Mouse (Mus musculus): ENCODE measurements around the gene Bbs10. TPM values are rescaled to one million over a fixed set of nuclear protein-coding genes. Genes with fewer than 3 reads are reported as not detected.

Bbs10 gene
- total RNA-seq (2021): 1 to 10 TPM; 4.5 to 5.6 TPM

- DNase-seq: peak; percentile 94 to 95
Measured at GRCm38 (mm10) chr10:111298140-111299098, at the start of gene Bbs10. Gene Bbs10, plus strand, starts transcription at chr10:111298679.

DNA sequence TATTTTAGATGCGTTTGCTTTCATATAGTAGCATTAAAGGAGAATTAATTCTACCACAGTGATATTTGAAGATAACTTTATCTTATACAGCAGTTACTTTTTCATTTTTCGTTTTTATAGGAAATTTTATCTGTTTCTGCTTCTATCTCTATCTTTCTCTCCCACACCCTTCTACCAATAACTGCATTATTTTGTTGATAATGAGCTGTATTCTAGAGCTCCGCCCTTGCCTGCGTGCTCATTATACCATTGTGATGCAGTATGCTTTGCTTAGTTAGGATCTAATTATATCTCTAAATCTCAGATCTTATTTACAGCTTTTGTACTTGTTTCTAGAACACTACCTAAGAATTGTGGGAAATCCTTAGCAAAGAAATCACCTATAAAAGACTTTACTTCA lies 48.3 kb upstream of the Bbs10 start:
- DNase-seq: no peak

- DNase-seq: no peak
Measured at GRCm38 (mm10) chr10:111251666-111252065, 46.8 kb upstream of the Bbs10 start.

DNA sequence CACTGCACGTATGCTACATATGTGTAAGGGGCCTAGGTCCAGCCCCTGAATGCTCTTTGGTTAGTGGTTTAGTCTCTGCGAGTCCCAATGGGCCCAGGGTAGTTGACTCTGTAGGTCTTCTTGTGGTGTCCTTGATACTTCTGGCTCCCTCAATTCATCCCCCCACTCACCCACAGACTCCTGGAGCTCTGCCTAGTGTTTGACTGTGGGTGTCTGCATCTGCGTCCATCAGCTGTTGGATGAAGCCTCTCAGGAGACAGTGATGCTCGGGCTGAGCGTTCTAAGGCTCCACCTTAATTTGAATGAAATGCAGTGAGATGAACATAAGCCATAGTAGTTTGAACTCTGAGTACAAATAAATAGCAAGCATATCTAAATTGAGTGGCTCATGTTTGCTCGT lies 43.3 kb upstream of the Bbs10 start:
- peak; percentile 55 to 61 for DNase-seq

DNA sequence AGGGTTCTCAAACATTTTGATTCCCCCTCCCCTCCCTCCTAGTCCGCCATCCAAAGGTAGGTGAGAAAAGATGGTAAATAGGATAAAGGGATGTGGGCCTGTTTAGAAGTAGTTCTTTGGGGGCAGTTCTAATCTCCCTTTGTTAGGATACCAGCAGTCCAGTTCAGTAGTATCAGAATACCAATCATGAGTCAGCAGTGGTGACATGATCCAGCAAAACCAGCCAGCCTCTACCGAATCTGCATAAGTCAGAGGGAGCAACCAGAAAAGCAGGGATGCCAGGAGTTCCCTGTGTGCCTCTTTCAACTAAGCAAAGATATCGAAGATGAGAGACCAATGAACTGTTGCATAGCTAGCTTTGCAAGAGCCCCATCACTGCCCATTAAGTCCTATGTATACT lies 42.3 kb upstream of the Bbs10 start:
- no peak for DNase-seq

- DNase-seq: no peak
Measured at GRCm38 (mm10) chr10:111257358-111257757, 41.1 kb upstream of the Bbs10 start.

GRCm38 (mm10) chr10:111258256-111258655 lies 40.2 kb upstream of the Bbs10 start:
- DNase-seq: no peak

DNA sequence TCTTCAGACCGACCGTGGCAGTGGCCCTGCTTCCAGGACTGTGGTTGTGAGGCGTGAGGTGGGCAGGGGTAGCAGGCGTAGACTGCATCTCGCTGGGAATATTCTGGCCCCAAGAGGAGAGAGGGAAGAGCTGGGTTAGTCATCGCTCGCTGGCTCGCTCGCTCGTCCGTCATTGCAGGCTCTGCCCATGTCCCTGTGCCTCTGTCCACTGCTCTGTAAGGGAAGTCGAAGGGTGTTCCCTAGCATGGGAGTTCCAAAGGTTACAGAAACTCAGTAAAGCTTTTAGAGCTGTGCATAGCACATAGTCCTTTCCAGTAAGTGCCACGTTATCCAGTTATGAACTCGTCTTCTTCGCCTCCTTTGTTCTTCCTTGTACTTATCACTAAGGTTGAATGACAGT lies 26.8 kb upstream of the Bbs10 start:
- DNase-seq: no peak

- no peak for DNase-seq
Measured at GRCm38 (mm10) chr10:111272905-111273304, 25.6 kb upstream of the Bbs10 start.

- DNase-seq: no peak
Measured at GRCm38 (mm10) chr10:111273463-111274088, 24.9 kb upstream of the Bbs10 start.

DNA sequence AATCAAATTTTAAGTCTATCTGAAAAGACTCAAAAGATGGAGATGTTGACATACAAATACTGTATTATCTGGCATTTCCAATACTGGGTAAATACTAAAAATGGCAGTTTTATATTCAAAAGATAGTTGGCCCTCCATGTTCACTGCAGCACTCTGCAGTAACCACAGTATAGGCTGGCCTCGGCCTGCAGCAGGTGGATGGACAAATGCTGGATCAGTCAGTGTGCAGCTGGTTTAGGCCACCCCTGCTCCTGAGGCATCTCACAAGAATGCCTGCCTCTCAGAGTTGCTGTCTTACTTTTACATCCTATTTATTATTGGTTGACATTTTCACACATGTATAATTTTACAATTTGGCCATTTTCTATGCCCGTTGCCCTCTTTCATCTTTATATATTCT lies 22.7 kb upstream of the Bbs10 start:
- DNase-seq: no peak

DNA sequence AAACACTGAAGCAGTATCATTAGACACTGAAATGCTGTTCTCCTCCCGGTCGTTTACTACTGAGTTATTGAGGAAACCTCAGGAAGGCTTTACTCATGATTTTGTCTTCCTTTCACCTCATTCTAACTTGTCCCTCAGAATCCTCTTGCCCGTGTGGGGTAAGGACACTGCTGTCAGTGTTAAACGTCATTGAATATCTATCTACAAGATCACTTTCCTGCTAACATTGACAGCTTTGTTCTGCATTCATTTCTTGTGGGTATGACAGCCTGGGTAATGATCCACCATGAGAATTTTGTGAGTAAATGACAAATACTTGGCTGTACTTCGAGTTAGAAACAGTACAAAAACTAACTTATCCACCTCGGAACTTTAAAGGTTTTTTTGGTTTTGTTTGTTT lies 848 bp upstream of the Bbs10 start:
- DNase-seq: no peak

DNA sequence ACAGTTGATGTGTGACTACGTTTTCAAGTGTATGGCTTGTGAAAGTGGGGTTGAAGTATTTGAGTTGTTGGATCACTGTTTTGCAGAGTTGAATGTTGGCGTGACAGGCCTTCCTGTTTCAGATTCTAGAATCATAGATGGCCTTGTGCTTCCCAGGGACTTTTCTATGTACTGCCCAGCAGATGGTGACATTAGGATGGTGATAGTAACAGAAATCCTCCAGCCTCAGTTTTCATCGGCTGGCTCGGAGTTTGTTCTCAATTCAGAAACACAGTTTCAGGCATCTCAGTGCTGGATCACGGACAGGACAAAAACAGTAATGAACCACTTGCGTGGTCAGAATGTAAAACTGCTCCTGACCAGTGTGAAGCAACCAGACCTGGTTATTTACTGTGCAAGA lies 1.1 kb downstream of the Bbs10 start:
- no peak for DNase-seq

DNA sequence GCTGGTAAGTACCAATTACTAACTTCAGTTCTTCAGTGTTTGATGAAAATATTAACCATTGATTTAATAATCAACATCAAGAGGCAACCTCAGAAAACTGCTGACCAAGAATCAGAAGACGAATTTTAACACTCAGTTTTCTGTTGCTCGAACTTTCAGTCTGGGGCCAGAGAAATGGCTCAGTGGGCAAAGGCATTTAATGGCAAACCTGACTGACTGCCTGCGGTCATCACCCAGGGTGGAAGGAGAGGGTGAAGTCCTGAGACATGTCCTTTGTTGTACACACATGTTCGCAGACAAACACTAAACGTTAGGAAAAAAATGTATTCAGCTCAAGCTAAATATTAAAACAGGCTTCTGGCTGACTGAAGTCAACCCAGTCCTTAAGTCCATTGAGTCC lies 2.6 kb downstream of the Bbs10 start:
- DNase-seq: no peak

- no peak for DNase-seq
Measured at GRCm38 (mm10) chr10:111302486-111302885, 4.0 kb downstream of the Bbs10 start.

- no peak for DNase-seq
Measured at GRCm38 (mm10) chr10:111308850-111309501, 10.5 kb downstream of the Bbs10 start.

- DNase-seq: no peak
Measured at GRCm38 (mm10) chr10:111313282-111313681, 14.8 kb downstream of the Bbs10 start.

- DNase-seq: no peak
Measured at GRCm38 (mm10) chr10:111314636-111315395, 16.3 kb downstream of the Bbs10 start.

DNA sequence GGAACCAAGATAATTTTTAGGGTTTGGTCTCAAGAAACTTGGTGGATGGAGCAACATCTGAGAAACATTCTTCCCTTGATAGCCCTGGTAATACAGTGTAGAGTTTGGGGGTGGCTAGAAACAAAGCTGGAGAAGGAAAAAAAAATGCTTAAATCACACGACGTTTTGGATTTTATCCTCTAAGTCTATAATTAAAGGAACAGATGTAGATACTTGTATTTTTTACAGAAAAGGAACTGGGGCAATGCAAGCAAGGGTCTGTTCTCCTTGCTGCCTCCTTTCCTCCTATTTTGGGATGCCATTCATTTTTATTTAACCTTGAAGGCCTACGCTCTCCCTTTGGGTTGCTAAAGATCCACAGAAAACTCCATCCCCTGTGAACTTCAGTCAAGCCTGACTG lies 17.5 kb downstream of the Bbs10 start:
- no peak for DNase-seq

- DNase-seq: no peak
Measured at GRCm38 (mm10) chr10:111318021-111318420, 19.5 kb downstream of the Bbs10 start.

DNA sequence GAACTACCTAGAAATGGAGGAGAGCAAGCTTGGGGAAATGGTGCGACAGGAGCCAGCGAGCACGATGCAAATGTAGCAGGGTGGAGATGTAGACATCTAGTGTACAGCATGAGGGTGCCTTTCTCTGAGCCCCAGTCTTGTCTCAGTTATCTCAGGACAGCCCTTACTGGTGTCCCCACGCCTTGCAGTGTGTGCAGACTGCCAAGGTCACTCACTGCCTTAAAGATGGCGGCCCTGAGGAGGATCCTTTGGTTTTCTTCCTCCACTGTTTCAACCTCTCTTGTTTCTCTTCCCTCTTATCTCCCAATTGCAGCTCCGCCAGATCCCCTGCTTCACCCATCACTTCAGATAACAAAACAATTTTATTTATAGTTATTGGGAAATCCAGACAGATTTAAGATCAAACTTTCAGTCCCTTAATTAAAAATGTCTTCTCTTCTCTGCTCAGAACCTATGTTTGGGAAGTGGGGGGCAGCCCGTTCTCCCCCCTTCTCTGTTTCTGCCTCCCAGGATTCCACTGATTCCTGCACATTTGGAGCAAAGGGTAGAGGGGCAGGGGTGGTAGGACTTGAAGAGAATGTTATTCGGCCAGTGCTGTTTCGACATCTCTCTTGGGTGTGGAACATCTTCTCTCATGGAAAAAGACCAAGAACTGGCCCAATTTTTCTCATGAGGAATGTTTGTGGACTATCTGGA lies 20.5 kb downstream of the Bbs10 start:
- no peak for DNase-seq

- DNase-seq: no peak
Measured at GRCm38 (mm10) chr10:111320579-111320978, 22.1 kb downstream of the Bbs10 start.
